ENCODE assay signal across 26 mouse cellular contexts in the genomic region with DNA sequence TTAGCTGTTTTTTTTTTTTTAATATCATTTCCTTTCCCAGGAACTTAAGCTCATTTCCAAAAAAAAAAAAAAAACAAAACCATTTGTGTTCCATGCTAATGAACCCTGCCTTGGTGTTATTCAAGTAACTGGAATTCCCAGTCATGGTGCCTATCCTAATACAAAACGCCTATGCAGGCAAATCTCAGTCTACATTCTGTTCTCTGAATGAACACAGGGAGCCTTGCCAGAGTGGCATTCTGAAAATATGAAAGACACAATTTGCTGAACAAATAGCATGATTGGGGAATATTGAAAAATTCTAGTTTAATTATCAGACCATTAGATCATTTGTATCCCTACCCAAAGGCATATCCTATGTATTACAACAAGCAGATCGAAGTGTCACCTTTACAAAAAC.
"Had no signal": no experiment of that assay in that cellular context is flagged by ENCODE, and none has a peak within 500 bp of the region (broad histone marks: within the 10 kb centered on the region; RNA-seq: fewer than 3 reads in every experiment).

No protein-coding gene starts in this region.

- H3K9ac ChIP-seq: heart, embryonic 12.5 days; hindbrain, embryonic 13.5 days; hindbrain, embryonic 15.5 days; kidney, embryonic 15.5 days; limb, embryonic 13.5 days; limb, embryonic 15.5 days; liver, embryonic 13.5 days; liver, embryonic 15.5 days; liver, postnatal 0 days had no signal

- H3K27me3 ChIP-seq: heart, embryonic 12.5 days; hindbrain, embryonic 13.5 days; hindbrain, embryonic 15.5 days; kidney, embryonic 15.5 days; limb, embryonic 13.5 days; limb, embryonic 15.5 days; liver, embryonic 13.5 days; liver, embryonic 15.5 days had no signal

- H3K4me1 ChIP-seq: heart, embryonic 10.5 days; heart, embryonic 12.5 days; kidney, embryonic 15.5 days; limb, embryonic 13.5 days; limb, embryonic 15.5 days; liver, embryonic 13.5 days; liver, embryonic 15.5 days had no signal

- H3K4me2 ChIP-seq: heart, embryonic 12.5 days; hindbrain, embryonic 13.5 days; hindbrain, embryonic 15.5 days; kidney, embryonic 15.5 days; limb, embryonic 13.5 days; limb, embryonic 15.5 days; liver, embryonic 13.5 days; liver, embryonic 15.5 days had no signal

- H3K36me3 ChIP-seq: heart, embryonic 10.5 days; heart, embryonic 12.5 days; hindbrain, embryonic 10.5 days; hindbrain, embryonic 13.5 days; hindbrain, embryonic 15.5 days; kidney, embryonic 15.5 days; limb, embryonic 13.5 days; limb, embryonic 15.5 days; liver, embryonic 13.5 days; liver, embryonic 15.5 days had no signal

- H3K9me3 ChIP-seq: heart, embryonic 10.5 days; heart, embryonic 12.5 days; hindbrain, embryonic 10.5 days; hindbrain, embryonic 13.5 days; hindbrain, embryonic 15.5 days; kidney, embryonic 15.5 days; limb, embryonic 13.5 days; limb, embryonic 15.5 days; liver, embryonic 13.5 days; liver, embryonic 15.5 days had no signal

- ATAC-seq: hindbrain, postnatal 0 days; intestine, embryonic 16.5 days; liver, postnatal 0 days had no signal

- DNase-seq: gastrocnemius, adult 2 months; gastrocnemius, postnatal 10 days; gastrocnemius, postnatal 25 days; heart, adult 18-20 months; heart, postnatal 10 days; heart, postnatal 4 days; kidney, adult 11 months; kidney, adult 2 months; kidney, adult 9 months; kidney, postnatal 14 days; kidney, postnatal 36 days; left cerebral cortex, postnatal 4 days; liver, embryonic 13.5 days; liver, postnatal 0 days had no signal

- H3K27ac ChIP-seq: gastrocnemius, adult 2 months; heart, embryonic 10.5 days; hindbrain, embryonic 10.5 days; hindbrain, embryonic 13.5 days; hindbrain, embryonic 15.5 days; hindbrain, postnatal 0 days; kidney, embryonic 15.5 days; kidney, postnatal 0 days; limb, embryonic 13.5 days; limb, embryonic 15.5 days; liver, embryonic 13.5 days; liver, embryonic 15.5 days had no signal

- H3K4me3 ChIP-seq: gastrocnemius, adult 2 months; heart, embryonic 10.5 days; heart, embryonic 12.5 days; hindbrain, embryonic 10.5 days; hindbrain, embryonic 13.5 days; hindbrain, embryonic 15.5 days; kidney, embryonic 15.5 days; limb, embryonic 13.5 days; limb, embryonic 15.5 days; liver, embryonic 13.5 days; liver, embryonic 15.5 days had no signal
